Mouse (Mus musculus): ENCODE measurements around the gene Astn2. TPM values are rescaled to one million over a fixed set of nuclear protein-coding genes. Genes with fewer than 3 reads are reported as not detected.

The Astn2 gene
- polyA plus RNA-seq, 1 experiment from 2014 or later = 0.08 TPM

DNA sequence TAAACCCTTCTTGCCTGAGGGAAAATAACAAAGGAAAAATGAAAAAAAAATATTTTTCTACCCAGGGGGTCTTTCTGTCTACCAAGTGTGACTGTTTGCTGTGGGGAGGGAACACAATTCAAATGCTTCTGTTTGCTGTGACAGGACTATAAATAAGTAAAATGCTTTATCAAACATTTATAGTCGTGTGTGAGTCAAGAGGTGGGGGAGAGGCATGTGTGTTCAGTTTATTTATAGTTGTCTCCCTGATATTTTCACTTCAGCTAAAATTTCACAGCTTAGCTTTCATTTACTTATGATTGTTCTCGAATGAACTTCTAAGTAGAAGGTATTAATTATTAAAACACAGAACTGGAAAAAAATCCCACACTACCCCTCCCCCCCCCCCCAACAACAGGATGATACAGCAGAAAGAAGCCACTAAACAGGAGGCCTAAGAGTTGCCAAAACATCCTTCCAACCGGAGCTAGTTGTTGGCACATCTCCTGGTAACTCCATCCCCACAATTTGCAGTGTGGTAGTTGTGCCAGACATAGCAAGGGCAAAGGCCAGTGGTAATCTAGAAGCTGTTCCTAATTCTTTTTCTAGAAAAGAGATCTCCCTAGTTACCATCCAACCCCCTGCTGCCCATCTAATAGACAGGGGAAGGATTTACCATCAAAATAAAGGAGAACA lies 246.8 kb downstream of the Astn2 start:
- H3K36me3 ChIP-seq (ENCODE audit: control insufficient read depth, insufficient read depth, low read length) = no peaks in the 10 kb centered on the region
- H3K9ac ChIP-seq (ENCODE audit: low read length) = no peak overlapping the region
- no peak overlapping the region for H3K27ac ChIP-seq (ENCODE audit: low read length)
- H3K4me1 ChIP-seq (replicated peaks; ENCODE audit: control insufficient read depth, insufficient read depth, low read length) = no peaks in the 10 kb centered on the region
- WGBS = 31% methylated on average over 3 of the region's 3 CpGs
- ATAC-seq (ENCODE audit: low read depth) = no peak
- no peak overlapping the region for H3K4me3 ChIP-seq (ENCODE audit: low read length)
- H3K4me2 ChIP-seq (ENCODE audit: low read depth, low read length) = no peak overlapping the region
- H3K9me3 ChIP-seq (ENCODE audit: control insufficient read depth, low read length) = no peaks in the 10 kb centered on the region
- H3K27me3 ChIP-seq (ENCODE audit: control insufficient read depth, insufficient read depth, low read depth, low read length) = no peaks in the 10 kb centered on the region

DNA sequence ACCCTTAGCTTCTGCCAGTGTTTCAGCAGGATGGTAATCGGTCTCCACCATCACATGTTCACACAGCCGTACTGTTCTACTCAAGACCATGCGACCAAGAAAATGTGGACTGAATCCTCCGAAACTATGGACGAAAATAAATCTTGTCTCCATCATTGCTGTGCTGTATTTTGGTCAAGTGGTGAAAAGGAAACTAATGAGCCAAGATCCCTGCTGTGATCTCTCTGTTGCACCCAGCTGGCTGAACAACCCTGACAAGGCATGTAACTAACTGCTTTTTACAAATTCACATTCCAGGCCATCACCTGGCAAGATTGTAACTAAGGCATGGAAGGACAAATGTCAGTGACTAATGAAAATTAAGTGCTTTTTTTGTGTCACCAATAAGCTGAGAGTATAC lies 257.9 kb downstream of the Astn2 start:
- H3K27me3 ChIP-seq (ENCODE audit: control insufficient read depth, insufficient read depth, low read depth, low read length) = no peaks in the 10 kb centered on the region
- H3K36me3 ChIP-seq (ENCODE audit: control insufficient read depth, insufficient read depth, low read length) = no peaks in the 10 kb centered on the region
- ATAC-seq (ENCODE audit: low read depth) = no peak
- no peaks in the 10 kb centered on the region for H3K9me3 ChIP-seq (ENCODE audit: control insufficient read depth, low read length)
- H3K27ac ChIP-seq (ENCODE audit: low read length) = no peak overlapping the region
- 88% methylated on average over 5 of the region's 5 CpGs for WGBS
- H3K4me1 ChIP-seq (replicated peaks; ENCODE audit: control insufficient read depth, insufficient read depth, low read length) = no peaks in the 10 kb centered on the region
- no peak overlapping the region for H3K4me3 ChIP-seq (ENCODE audit: low read length)
- no peak overlapping the region for H3K9ac ChIP-seq (ENCODE audit: low read length)
- no peak overlapping the region for H3K4me2 ChIP-seq (ENCODE audit: low read depth, low read length)

DNA sequence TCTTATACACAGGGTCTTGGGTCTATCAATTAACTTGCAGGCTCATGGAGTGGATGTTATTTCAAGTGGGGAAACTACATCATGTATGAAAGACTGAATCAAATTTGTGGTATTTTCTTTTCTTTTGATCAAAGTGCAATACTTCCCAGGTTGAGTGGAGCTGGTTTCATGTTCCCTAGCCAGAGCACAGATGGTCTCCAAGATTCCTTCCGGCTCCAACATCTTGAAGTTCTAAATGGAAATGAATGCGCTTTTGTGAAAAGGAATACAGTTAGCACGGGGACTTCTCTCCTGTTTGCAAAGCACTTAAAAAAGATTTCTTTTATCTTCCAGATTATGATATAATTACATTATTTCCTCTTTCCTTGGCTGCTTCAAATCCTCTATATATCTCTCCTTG lies 278.2 kb downstream of the Astn2 start:
- Histone ChIP-seq H3K4me3 (ENCODE audit: low read length) (no peak overlapping the region), H3K27me3 (ENCODE audit: control insufficient read depth, insufficient read depth, low read depth, low read length) (no peaks in the 10 kb centered on the region), H3K27ac (ENCODE audit: low read length) (no peak overlapping the region), H3K9ac (ENCODE audit: low read length) (no peak overlapping the region), H3K4me1 (replicated peaks; ENCODE audit: control insufficient read depth, insufficient read depth, low read length) (no peaks in the 10 kb centered on the region), H3K9me3 (ENCODE audit: control insufficient read depth, low read length) (no peaks in the 10 kb centered on the region), H3K36me3 (ENCODE audit: control insufficient read depth, insufficient read depth, low read length) (no peaks in the 10 kb centered on the region), H3K4me2 (ENCODE audit: low read depth, low read length) (no peak overlapping the region)
- ATAC-seq (ENCODE audit: low read depth) = no peak
- 80% methylated on average over 3 of the region's 3 CpGs for WGBS

DNA sequence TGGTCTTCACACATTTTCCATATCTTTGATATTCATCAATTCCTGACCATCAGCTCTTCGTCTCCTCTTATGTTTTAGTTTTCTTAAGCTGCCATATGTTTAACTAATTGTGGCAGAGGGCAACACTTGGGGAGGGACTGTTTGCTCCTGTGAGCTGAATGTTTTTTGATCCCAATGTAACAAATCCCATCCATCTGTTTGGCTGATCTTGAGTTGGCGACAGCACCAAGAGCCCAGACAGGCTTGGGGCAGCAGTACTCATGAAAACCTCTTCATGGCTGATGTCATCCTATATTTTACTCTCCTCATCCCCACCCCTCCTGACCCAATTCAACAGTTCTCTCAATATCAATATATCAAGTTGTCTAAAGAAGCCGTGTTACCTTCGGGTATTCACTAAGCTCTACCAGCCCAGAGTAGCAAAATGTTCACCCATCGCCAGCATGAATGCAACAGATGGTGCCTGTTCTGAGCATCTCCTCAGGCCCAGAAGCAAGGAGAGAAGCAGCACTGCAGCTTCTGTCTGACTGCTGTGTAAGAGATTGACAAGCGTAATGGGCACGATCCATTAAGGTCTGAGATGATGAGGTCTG lies 281.5 kb downstream of the Astn2 start:
- H3K27me3 ChIP-seq (ENCODE audit: control insufficient read depth, insufficient read depth, low read depth, low read length) = no peaks in the 10 kb centered on the region
- no peak for ATAC-seq (ENCODE audit: low read depth)
- no peaks in the 10 kb centered on the region for H3K36me3 ChIP-seq (ENCODE audit: control insufficient read depth, insufficient read depth, low read length)
- H3K9ac ChIP-seq (ENCODE audit: low read length) = no peak overlapping the region
- 84% methylated on average over 7 of the region's 7 CpGs for WGBS
- H3K9me3 ChIP-seq (ENCODE audit: control insufficient read depth, low read length) = no peaks in the 10 kb centered on the region
- no peak overlapping the region for H3K4me2 ChIP-seq (ENCODE audit: low read depth, low read length)
- H3K4me1 ChIP-seq (replicated peaks; ENCODE audit: control insufficient read depth, insufficient read depth, low read length) = no peaks in the 10 kb centered on the region
- no peak overlapping the region for H3K4me3 ChIP-seq (ENCODE audit: low read length)
- H3K27ac ChIP-seq (ENCODE audit: low read length) = no peak overlapping the region

DNA sequence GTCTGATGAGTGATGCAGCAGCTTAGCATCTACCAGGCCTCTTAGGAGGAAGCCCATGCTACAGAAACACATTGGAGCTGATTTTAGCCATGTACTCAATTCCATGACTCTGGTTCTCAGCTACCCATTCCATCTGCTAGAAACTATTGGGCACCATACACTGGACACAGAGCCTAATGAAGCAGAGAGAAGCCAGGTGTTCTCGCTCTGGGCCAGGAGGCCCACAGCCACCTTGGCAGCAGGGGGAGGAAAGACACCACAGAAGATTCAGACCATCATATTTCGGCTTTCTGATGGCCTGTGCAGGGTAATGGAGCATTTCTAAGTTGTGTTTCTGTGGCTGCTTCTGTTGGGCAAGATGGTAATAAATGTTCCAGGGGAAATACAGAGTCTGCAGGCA lies 290.2 kb downstream of the Astn2 start:
- Histone ChIP-seq H3K9ac (ENCODE audit: low read length) (no peak overlapping the region), H3K4me2 (ENCODE audit: low read depth, low read length) (no peak overlapping the region), H3K4me1 (replicated peaks; ENCODE audit: control insufficient read depth, insufficient read depth, low read length) (no peaks in the 10 kb centered on the region), H3K9me3 (ENCODE audit: control insufficient read depth, low read length) (no peaks in the 10 kb centered on the region), H3K27ac (ENCODE audit: low read length) (no peak overlapping the region), H3K36me3 (ENCODE audit: control insufficient read depth, insufficient read depth, low read length) (no peaks in the 10 kb centered on the region), H3K27me3 (ENCODE audit: control insufficient read depth, insufficient read depth, low read depth, low read length) (no peaks in the 10 kb centered on the region), H3K4me3 (ENCODE audit: low read length) (no peak overlapping the region)
- WGBS = 71% methylated on average over 2 of the region's 2 CpGs
- no peak for ATAC-seq (ENCODE audit: low read depth)

DNA sequence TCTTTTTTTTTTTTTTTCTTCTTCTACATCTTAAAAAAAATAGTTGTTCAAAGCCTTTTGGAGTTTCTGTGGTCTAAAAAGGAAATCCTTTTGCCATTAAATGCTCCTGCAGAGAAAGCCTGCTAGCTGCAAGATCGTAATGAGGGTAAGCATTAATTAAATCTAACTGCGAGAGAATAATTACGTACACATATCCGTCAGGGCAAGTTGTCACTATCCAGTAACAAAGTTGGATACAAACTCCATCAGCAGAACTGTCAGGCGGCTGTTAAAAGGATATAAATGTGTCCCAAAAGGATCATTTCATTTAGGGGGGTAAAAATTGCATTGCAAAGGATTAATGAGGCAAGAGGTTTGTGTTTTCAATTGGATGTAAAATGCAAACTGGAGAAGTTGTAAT lies 302.4 kb downstream of the Astn2 start:
- H3K36me3 ChIP-seq (ENCODE audit: control insufficient read depth, insufficient read depth, low read length) = no peaks in the 10 kb centered on the region
- H3K9ac ChIP-seq (ENCODE audit: low read length) = no peak overlapping the region
- H3K4me1 ChIP-seq (replicated peaks; ENCODE audit: control insufficient read depth, insufficient read depth, low read length) = no peaks in the 10 kb centered on the region
- H3K4me2 ChIP-seq (ENCODE audit: low read depth, low read length) = no peak overlapping the region
- no peaks in the 10 kb centered on the region for H3K9me3 ChIP-seq (ENCODE audit: control insufficient read depth, low read length)
- H3K4me3 ChIP-seq (ENCODE audit: low read length) = no peak overlapping the region
- 68% methylated on average over 5 of the region's 5 CpGs for WGBS
- H3K27ac ChIP-seq (ENCODE audit: low read length) = no peak overlapping the region
- no peak for ATAC-seq (ENCODE audit: low read depth)
- H3K27me3 ChIP-seq (ENCODE audit: control insufficient read depth, insufficient read depth, low read depth, low read length) = no peaks in the 10 kb centered on the region

DNA sequence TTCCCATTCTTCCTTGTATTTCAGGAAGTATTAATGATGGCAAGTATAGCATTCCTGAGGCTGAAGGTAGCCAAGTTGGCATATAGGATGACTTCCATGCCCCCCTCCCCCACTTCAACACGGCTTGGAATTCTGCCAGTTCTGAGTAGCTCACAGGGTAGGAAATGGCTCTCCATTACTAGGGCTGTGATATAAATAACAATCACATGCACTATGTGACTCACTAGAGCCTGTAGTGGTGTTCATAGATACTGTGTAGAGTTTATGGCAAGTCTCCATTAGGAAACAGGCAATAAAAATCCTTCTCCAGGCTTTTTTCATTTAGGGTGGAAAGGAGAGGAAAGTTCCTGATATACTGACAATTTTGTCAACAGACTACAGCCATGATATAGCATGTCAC lies 306.8 kb downstream of the Astn2 start:
- no peak overlapping the region for H3K27ac ChIP-seq (ENCODE audit: low read length)

DNA sequence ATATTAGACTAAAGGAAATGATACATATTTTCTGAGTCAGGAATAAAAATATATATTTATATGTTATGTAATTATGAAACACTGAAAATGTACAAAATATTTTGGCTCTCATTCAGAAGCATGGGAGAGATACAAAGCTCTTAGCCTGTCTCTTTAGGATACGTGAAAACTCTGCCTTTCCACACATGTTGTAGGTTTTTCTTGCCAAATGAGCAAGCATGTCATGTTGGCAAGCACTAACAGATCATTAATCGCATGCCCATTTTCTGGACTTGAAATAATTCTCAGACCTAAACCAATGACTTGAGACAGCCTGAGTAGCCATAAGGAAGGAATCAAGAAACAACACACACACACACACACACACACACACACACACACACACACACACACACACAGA lies 308.3 kb downstream of the Astn2 start:
- peak; percentile 51; the same call in 1 of the 2 replicates for ATAC-seq (ENCODE audit: low read depth)
- 55% methylated on average over 2 of the region's 2 CpGs for WGBS
- no peak overlapping the region for H3K9ac ChIP-seq (ENCODE audit: low read length)
- no peak overlapping the region for H3K4me2 ChIP-seq (ENCODE audit: low read depth, low read length)
- H3K27ac ChIP-seq (ENCODE audit: low read length) = no peak overlapping the region
- no peaks in the 10 kb centered on the region for H3K36me3 ChIP-seq (ENCODE audit: control insufficient read depth, insufficient read depth, low read length)
- H3K27me3 ChIP-seq (ENCODE audit: control insufficient read depth, insufficient read depth, low read depth, low read length) = no peaks in the 10 kb centered on the region
- H3K4me1 ChIP-seq (replicated peaks; ENCODE audit: control insufficient read depth, insufficient read depth, low read length) = no peaks in the 10 kb centered on the region
- no peak overlapping the region for H3K4me3 ChIP-seq (ENCODE audit: low read length)
- no peaks in the 10 kb centered on the region for H3K9me3 ChIP-seq (ENCODE audit: control insufficient read depth, low read length)

More for the DNA sequence above, 306.8 kb downstream of the Astn2 start:
- H3K4me3 ChIP-seq (ENCODE audit: low read length) = no peak overlapping the region
- H3K4me1 ChIP-seq (replicated peaks; ENCODE audit: control insufficient read depth, insufficient read depth, low read length) = no peaks in the 10 kb centered on the region
- H3K36me3 ChIP-seq (ENCODE audit: control insufficient read depth, insufficient read depth, low read length) = no peaks in the 10 kb centered on the region
- no peaks in the 10 kb centered on the region for H3K27me3 ChIP-seq (ENCODE audit: control insufficient read depth, insufficient read depth, low read depth, low read length)
- H3K9ac ChIP-seq (ENCODE audit: low read length) = no peak overlapping the region
- ATAC-seq (ENCODE audit: low read depth) = no peak
- H3K4me2 ChIP-seq (ENCODE audit: low read depth, low read length) = no peak overlapping the region
- 77% methylated on average over 1 of the region's 1 CpGs for WGBS
- no peaks in the 10 kb centered on the region for H3K9me3 ChIP-seq (ENCODE audit: control insufficient read depth, low read length)

DNA sequence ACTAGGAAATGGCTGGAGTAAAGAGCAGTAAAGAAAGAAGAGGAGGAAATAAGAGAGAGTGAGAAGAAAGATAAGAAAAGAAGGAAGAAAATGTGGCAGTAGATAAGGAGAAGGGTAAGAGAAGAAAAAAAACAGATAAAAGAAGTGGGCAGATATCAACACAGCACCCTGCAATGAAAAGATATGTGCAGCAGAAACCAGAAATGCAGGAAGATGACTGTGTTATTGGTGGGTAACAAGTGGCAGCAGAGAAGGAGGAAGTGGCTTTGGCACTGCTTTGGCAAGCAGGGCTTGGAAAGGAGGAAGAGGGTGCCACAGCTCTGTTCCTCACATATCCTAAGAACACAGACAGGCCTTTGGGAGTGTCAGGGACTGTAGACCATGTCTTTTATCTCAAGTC lies 347.2 kb downstream of the Astn2 start:
- no peaks in the 10 kb centered on the region for H3K27me3 ChIP-seq (ENCODE audit: control insufficient read depth, insufficient read depth, low read depth, low read length)
- no peak overlapping the region for H3K4me3 ChIP-seq (ENCODE audit: low read length)
- H3K9me3 ChIP-seq (ENCODE audit: control insufficient read depth, low read length) = no peaks in the 10 kb centered on the region
- ATAC-seq (ENCODE audit: low read depth) = no peak
- no peak overlapping the region for H3K9ac ChIP-seq (ENCODE audit: low read length)
- H3K27ac ChIP-seq (ENCODE audit: low read length) = no peak overlapping the region
- no peaks in the 10 kb centered on the region for H3K36me3 ChIP-seq (ENCODE audit: control insufficient read depth, insufficient read depth, low read length)
- H3K4me2 ChIP-seq (ENCODE audit: low read depth, low read length) = no peak overlapping the region
- no peaks in the 10 kb centered on the region for H3K4me1 ChIP-seq (replicated peaks; ENCODE audit: control insufficient read depth, insufficient read depth, low read length)

All from lung, embryonic 16.5 days (tissue).